Mouse (Mus musculus) brain, embryonic 14.5 days (tissue): ENCODE measurements at regions not wholly inside any gene's neighbourhood (a gene's known extent, or its start where the extent isn't known, plus 50 kb on each side); places are given as distances from the start of the nearest gene placed in this dataset.

Source experiments
- CTCF ChIP-seq: fragments of 200-500 bp; IDR thresholded peaks from 2 replicates; pipeline ENCODE4 v1.5.1; 2012; ENCODE audit warnings: inconsistent platforms, mild to moderate bottlenecking, moderate library complexity, borderline replicate concordance; ENCODE audit not compliant: insufficient read depth, insufficient read length; ENCODE audit errors: extremely low read depth
- POLR2A ChIP-seq: fragments of 200-500 bp; IDR thresholded peaks from 2 replicates; pipeline ENCODE4 v1.6.1; 2012; ENCODE audit warnings: mild to moderate bottlenecking, inconsistent platforms, borderline replicate concordance; ENCODE audit not compliant: poor library complexity, insufficient read depth, insufficient read length, severe bottlenecking; ENCODE audit errors: extremely low read depth

- TF ChIP-seq CTCF (no peak), POLR2A (no peak)
Observed at GRCm38 (mm10) chr16:58146479-58146878, 261.8 kb upstream of the Dcbld2 start.
